Mouse (Mus musculus): ENCODE data around the gene Sumo3.

Sumo3 gene

GRCm38 (mm10) chr10:77605908-77606826 is at the start of gene Sumo3, which contains the start of gene Gm49325:
Sumo3 (plus strand) TSS chr10:77606097.
Gm49325 (plus strand) TSS chr10:77606197.
- in situ Hi-C loops (cut with MboI; ENCODE audit: unreplicated experiment in 2 of 2), result loop anchor here in 1 of 2 experiments (25.0 kb wide), 1 partner anchor 981 kb away; the partner anchor contains the start of gene Syde1

- in situ Hi-C loops (cut with MboI; ENCODE audit: unreplicated experiment in 2 of 2), result no loop called here
Observed at GRCm38 (mm10) chr10:77556631-77557030, 49.3 kb upstream of the Sumo3 start.

DNA sequence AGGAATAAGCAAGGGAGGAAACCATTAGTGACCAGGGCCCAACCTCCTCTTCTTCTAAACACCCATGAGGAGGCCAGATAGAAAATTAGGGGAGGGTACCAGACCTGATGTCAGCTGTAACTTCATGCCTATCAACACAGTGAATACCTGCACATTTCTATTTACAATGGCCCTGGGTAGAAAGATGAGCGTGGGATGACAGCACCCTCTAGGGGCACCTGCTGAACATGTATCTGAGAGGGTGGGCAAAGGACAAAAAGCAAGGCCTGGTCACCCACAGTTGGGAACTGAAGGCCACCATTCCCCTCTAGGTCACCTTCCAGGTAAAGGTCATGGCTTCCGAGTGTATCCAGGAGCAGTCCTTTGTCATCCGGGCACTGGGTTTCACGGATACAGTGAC is 48.3 kb upstream of the Sumo3 start:
- in situ Hi-C loops (cut with MboI; ENCODE audit: unreplicated experiment in 2 of 2), result no loop called here

GRCm38 (mm10) chr10:77560090-77560489 is 45.8 kb upstream of the Sumo3 start:
- in situ Hi-C loops (cut with MboI; ENCODE audit: unreplicated experiment in 2 of 2), result no loop called here

DNA sequence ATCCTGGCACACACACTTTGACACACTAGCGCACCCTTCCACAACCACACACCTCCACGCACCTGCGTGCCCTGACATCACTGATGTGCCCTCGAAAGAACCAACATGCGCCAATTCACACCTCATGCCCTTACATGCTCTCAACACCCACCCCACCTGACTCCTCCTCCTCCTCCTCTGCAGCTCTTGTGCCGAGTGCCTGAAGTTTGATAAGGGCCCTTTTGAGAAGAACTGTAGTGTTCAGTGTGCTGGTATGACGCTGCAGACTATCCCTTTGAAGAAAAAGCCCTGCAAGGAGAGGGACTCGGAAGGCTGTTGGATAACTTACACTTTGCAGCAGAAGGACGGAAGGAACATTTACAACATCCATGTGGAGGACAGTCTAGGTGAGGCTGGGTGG is 45.1 kb upstream of the Sumo3 start:
- in situ Hi-C loops (cut with MboI; ENCODE audit: unreplicated experiment in 2 of 2), result no loop called here

GRCm38 (mm10) chr10:77561508-77561907 is 44.4 kb upstream of the Sumo3 start:
- in situ Hi-C loops (cut with MboI; ENCODE audit: unreplicated experiment in 2 of 2), result no loop called here

DNA sequence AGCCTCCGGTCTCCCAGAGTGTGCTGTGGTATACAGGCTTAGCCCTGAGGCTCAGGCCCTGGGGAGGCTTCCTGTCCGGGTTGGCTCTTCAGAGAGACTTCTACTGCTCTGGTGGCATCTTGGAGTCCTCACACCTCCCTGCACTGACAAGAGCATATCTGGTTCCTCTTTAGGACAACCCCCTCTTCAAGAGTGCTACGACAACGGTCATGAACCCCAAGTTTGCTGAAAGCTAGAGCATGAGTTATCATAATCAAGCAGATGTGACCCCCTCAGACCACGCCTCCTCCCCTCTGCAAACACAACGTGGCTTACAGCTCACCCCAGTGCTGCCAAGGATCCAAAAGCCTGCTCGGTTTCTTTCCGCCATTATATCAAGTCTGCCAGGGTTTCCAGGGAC is 40.9 kb upstream of the Sumo3 start:
- in situ Hi-C loops (cut with MboI; ENCODE audit: unreplicated experiment in 2 of 2), result no loop called here

DNA sequence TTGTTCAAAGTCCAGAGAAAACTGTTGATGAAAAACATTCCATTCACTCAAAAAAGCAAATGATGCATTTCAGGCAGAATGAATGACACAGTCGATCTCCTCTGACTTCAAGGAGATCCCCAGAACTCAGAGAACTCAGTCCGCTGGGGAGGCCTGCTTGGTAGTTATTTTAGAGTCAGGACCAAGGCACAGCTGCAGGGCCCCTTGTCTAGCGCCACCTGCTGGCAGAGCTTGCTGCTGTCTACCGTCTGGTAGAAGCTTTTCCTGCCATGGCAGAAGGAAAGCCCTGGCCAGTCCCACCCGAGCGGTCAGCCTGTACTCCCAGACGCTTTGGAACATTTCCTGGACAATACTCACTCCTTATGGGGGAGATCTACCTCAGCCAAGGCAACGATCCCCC is 39.2 kb upstream of the Sumo3 start:
- in situ Hi-C loops (cut with MboI; ENCODE audit: unreplicated experiment in 2 of 2), result no loop called here

GRCm38 (mm10) chr10:77569481-77569880 is 36.4 kb upstream of the Sumo3 start:
- in situ Hi-C loops (cut with MboI; ENCODE audit: unreplicated experiment in 2 of 2), result no loop called here

DNA sequence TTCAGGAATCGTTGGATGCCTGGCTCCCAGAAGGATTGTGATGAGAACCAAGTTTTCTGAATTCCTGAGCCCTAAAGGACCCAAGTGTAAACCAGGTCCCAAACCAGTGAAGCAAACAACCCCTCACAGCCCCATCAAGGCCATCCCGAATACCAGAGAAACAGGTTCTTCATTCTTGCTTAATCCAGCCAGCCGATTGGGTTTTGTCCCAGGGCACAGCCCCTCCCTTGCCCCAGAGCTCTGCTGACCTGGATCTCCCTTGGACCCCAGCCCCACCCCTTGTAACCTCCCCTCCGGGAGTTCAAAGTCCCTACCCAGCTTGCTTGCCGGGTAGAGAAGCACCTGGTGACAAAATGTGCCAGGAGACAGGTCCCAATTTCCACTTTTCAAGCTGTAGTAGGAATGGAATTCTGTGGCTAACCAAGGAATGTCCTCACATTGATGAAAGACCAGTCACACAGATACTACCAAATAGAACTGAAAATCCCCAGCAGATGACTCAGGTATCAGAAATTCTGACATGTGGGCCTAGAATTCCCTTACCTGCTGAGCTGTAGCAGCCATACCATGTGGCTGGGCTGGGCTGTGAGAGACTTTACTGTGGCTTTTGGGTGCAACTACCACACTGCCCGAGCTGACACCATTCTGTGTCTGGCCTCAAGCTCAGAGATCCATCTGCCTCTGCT is 35.8 kb upstream of the Sumo3 start:
- in situ Hi-C loops (cut with MboI; ENCODE audit: unreplicated experiment in 2 of 2), result loop anchor here in 1 of 2 experiments (5.0 kb wide), 1 partner anchor 53 kb away; the partner anchor contains the start of gene Fam207a

DNA sequence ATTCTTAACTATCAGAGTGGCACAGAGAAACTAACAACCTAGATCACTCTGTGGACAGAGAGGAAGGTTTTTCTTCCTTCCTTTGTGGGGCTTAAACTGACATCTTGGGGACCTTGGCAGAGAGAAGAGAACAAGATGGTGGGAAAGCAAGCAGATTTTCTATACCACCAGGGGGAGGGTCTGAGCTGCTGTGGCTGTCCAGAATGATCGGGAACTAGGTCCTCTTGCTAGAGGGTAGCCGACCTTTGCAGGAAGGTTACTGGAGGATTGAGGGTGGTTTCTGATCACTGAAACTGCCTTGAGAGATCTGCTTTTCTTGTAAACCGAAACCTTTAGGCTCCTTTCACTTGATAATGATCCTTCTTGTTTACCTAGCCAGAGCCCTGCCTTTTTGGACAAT is 33.7 kb upstream of the Sumo3 start:
- in situ Hi-C loops (cut with MboI; ENCODE audit: unreplicated experiment in 2 of 2), result loop anchor here in 1 of 2 experiments (5.0 kb wide), 1 partner anchor 55 kb away; the partner anchor contains the start of gene Fam207a

GRCm38 (mm10) chr10:77573162-77573561 is 32.7 kb upstream of the Sumo3 start:
- in situ Hi-C loops (cut with MboI; ENCODE audit: unreplicated experiment in 2 of 2), result loop anchor here in 1 of 2 experiments (5.0 kb wide), 1 partner anchor 56 kb away; the partner anchor contains the start of gene Fam207a

DNA sequence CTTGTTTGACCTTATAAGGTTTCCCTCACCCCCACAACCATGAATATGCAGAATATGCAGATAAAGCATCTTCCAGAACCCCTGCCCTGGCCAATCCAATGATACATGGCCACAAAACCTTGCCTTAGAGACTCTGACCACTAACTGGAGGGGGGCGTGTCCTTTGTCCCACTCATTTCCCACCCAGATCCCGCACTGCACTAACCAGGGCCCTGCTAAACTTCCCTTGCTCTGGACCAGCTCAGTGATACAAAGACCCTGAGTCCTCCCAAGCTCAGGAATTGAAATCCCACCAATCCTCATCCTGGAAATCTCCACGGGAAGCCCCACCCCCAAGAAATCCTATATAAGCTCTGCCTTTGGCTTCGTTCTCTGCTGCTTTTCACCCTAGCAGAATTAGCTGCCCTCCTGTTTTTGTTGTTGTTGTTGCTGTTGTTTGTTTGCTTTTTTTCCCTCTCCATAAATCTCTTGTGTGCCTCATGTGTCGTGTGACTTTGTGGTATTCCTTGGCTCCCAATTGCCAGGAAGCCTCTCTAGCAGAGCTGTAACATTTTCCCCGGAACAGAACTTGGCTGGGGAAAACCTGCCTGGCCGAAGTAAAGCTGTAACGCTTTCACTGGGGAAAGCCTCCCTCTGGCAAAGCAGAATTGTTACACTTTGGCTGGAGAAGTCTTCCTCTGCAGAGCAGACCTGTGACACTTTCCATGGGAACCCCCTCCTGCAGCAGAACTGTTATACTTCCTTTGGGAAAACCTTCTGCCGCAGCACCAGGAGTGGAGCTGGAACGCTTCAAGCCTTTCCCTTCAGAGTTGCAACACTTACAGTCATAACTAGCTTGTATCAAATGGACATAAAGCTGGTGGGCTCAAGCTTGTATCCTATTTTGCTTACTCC is 25.6 kb upstream of the Sumo3 start:
- in situ Hi-C loops (cut with MboI; ENCODE audit: unreplicated experiment in 2 of 2), result no loop called here

DNA sequence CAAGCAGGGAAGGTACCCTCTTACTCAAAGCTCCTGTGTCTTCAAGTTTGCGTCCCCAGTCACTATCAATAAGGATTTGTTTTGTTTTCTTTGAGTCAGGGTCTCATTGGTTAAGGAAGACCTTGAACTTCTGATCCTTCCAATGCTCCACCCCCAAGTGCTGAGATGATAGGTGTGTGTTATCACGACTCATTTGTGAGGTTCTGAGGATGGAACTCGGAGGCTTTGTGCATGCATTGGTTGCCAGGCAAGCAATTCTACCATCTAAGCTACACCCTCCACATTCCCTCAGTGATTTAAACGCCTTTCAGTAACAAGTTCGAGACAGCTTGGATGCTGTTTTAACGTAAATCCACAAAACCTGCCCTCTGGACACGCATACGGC is 24.9 kb upstream of the Sumo3 start:
- in situ Hi-C loops (cut with MboI; ENCODE audit: unreplicated experiment in 2 of 2), result no loop called here

GRCm38 (mm10) chr10:77581408-77582284 is 24.3 kb upstream of the Sumo3 start, which contains the start of gene Pttg1ip:
Pttg1ip (plus strand) TSS chr10:77581720.
- in situ Hi-C loops (cut with MboI; ENCODE audit: unreplicated experiment in 2 of 2), result no loop called here

DNA sequence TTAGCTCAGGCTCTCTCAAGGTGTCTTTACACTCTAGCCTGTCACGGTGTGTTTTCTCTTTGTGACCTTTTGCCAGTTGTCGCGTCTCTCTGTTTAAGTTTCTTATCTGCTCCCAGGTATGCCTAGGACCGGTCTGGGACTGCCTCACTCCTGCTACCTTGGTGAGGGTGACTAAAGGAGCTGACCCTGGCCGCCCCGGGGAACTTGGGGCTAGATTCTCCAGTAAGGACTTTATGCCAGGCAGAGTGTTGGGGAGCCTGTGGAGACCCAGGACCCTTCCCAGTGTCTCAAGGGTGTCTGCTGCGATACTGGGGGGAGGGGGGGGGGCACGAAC is 23.6 kb upstream of the Sumo3 start:
- in situ Hi-C loops (cut with MboI; ENCODE audit: unreplicated experiment in 2 of 2), result no loop called here

DNA sequence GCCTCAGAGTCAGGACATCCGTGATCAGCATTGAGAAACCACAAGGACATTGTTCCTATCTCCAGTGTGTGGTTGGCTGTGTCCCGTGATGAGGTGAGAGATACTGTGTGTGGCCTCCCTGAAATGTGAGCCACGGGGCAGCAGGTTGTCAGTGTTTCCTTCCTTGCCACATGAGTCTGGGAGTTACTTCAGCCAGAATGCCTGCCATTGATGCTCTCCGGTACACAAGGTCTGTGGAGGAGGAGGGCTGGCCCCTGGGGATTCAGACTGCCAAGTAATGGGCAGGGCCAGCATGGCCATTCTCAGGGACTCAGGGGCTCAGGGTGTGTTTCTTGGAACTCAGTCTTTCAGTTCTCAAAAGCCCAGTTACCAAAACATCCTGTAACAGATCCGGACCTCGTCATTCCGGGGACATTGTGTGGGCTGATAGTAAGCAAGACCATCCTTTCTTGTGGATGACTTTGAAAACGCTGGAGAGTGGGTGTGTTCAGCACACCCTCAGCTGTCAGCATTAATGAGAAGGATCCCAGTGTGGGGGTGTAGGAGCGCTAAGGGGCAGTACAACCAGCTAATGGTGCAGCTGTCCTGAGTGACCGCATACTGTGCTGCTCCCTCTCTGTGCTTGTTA is 22.0 kb upstream of the Sumo3 start:
- in situ Hi-C loops (cut with MboI; ENCODE audit: unreplicated experiment in 2 of 2), result no loop called here

GRCm38 (mm10) chr10:77586637-77587036 is 19.3 kb upstream of the Sumo3 start:
- in situ Hi-C loops (cut with MboI; ENCODE audit: unreplicated experiment in 2 of 2), result no loop called here

Data from v-Abl transformed pro-B cells (cell line).